Mouse (Mus musculus) cerebellum, adult 11-12 months (tissue): ENCODE measurements at regions not wholly inside any gene's neighbourhood (a gene's known extent, or its start where the extent isn't known, plus 50 kb on each side); places are given as distances from the start of the nearest gene placed in this dataset.

Experiments
- DNase-seq: peaks from one replicate; pipeline ENCODE4 v3.0.0; 2022

GRCm38 (mm10) chrX:99415701-99416100 lies 55.4 kb downstream of the Pja1 start:
- no peak for DNase-seq

GRCm38 (mm10) chrX:99410942-99411341 lies 60.1 kb downstream of the Pja1 start:
- DNase-seq, result no peak

GRCm38 (mm10) chrX:99409858-99410257 lies 61.2 kb downstream of the Pja1 start:
- DNase-seq, result no peak

- DNase-seq, result no peak
Measured at GRCm38 (mm10) chrX:99409331-99409730, 61.7 kb downstream of the Pja1 start.

- DNase-seq, result no peak
Measured at GRCm38 (mm10) chrX:99408804-99409203, 62.3 kb downstream of the Pja1 start.

GRCm38 (mm10) chrX:99405843-99406242 lies 65.2 kb downstream of the Pja1 start:
- DNase-seq, result no peak

- DNase-seq, result no peak
Measured at GRCm38 (mm10) chrX:99403521-99404149, 67.4 kb downstream of the Pja1 start.

GRCm38 (mm10) chrX:99402841-99403520 lies 68.1 kb downstream of the Pja1 start:
- peak; percentile 7 for DNase-seq

- DNase-seq, result no peak
Measured at GRCm38 (mm10) chrX:99397344-99397743, 73.7 kb downstream of the Pja1 start.

- DNase-seq, result no peak
Measured at GRCm38 (mm10) chrX:99396180-99396579, 74.9 kb downstream of the Pja1 start.

- no peak for DNase-seq
Measured at GRCm38 (mm10) chrX:99395067-99395466, 76.0 kb downstream of the Pja1 start.

GRCm38 (mm10) chrX:99391628-99392027 lies 79.4 kb downstream of the Pja1 start:
- no peak for DNase-seq

- DNase-seq, result no peak
Measured at GRCm38 (mm10) chrX:99390462-99390838, 80.6 kb downstream of the Pja1 start.

- no peak for DNase-seq
Measured at GRCm38 (mm10) chrX:99389778-99390461, 81.2 kb downstream of the Pja1 start.

GRCm38 (mm10) chrX:99370711-99371110 lies 100.4 kb downstream of the Pja1 start:
- DNase-seq, result no peak

- peak; percentile 74 for DNase-seq
Measured at GRCm38 (mm10) chrX:99369258-99369900, 101.7 kb downstream of the Pja1 start.

- DNase-seq, result no peak
Measured at GRCm38 (mm10) chrX:99364072-99364471, 107.0 kb downstream of the Pja1 start.

GRCm38 (mm10) chrX:99360095-99360890 lies 110.8 kb downstream of the Pja1 start:
- peak; percentile 60 for DNase-seq

GRCm38 (mm10) chrX:99358784-99359183 lies 112.3 kb downstream of the Pja1 start:
- DNase-seq, result no peak

- DNase-seq, result no peak
Measured at GRCm38 (mm10) chrX:99358051-99358617, 112.9 kb downstream of the Pja1 start.

- DNase-seq, result no peak
Measured at GRCm38 (mm10) chrX:99355128-99355527, 115.9 kb downstream of the Pja1 start.

- DNase-seq, result no peak
Measured at GRCm38 (mm10) chrX:99350233-99350632, 120.8 kb downstream of the Pja1 start.
